Mouse (Mus musculus) kidney, embryonic 16.5 days (tissue): ENCODE measurements at regions not wholly inside any gene's neighbourhood (a gene's known extent, or its start where the extent isn't known, plus 50 kb on each side); places are given as distances from the start of the nearest gene placed in this dataset.
"Not testable (repeated sequence)": the region's sequence is repeated elsewhere in the genome, so short reads cannot be mapped to it uniquely, and the experiment has no call there.

Source experiments
- ATAC-seq: fragments of 200-750 bp; cut with Nextera tagmentation; 2 replicates; pipeline ENCODE4 v1.8.0; 2017; ENCODE audit warnings: moderate TSS enrichment; ENCODE audit not compliant: low FRiP score, low TSS enrichment
- H3K27ac ChIP-seq: fragments of 300-500 bp; sonication (generic); 2 replicates; pipeline ENCODE4 v1.5.1; 2014; ENCODE audit warnings: low read length
- H3K27me3 ChIP-seq: fragments of 300-500 bp; sonication (generic); 2 replicates; pipeline ENCODE4 v1.6.1; 2014; ENCODE audit warnings: low read length, control low read depth, mixed read lengths; ENCODE audit not compliant: insufficient read depth
- H3K36me3 ChIP-seq: fragments of 300-500 bp; sonication (generic); 2 replicates; pipeline ENCODE4 v1.6.1; 2014; ENCODE audit warnings: low read length, control low read depth, mixed read lengths; ENCODE audit not compliant: insufficient read depth
- H3K4me1 ChIP-seq: fragments of 300-500 bp; sonication (generic); 2 replicates; pipeline ENCODE4 v1.6.1; 2014; ENCODE audit warnings: low read length, control low read depth, mixed read lengths; ENCODE audit not compliant: insufficient read depth
- H3K4me2 ChIP-seq: fragments of 300-500 bp; sonication (generic); replicated peaks from 2 replicates; pipeline ENCODE4 v1.6.1; 2014; ENCODE audit warnings: low read depth, low read length
- H3K4me3 ChIP-seq: fragments of 300-500 bp; sonication (generic); 2 replicates; pipeline ENCODE4 v1.5.1; 2014; ENCODE audit warnings: mild to moderate bottlenecking, low read length
- H3K9ac ChIP-seq: fragments of 300-500 bp; sonication (generic); replicated peaks from 2 replicates; pipeline ENCODE4 v1.6.1; 2014; ENCODE audit warnings: low read length
- H3K9me3 ChIP-seq: fragments of 300-500 bp; sonication (generic); 2 replicates; pipeline ENCODE4 v1.6.1; 2016; ENCODE audit warnings: low read length, control low read depth
- WGBS: fragments of 180-500 bp; shearing (Covaris S2); extraction: QIAGEN DNeasy Blood & Tissue Kit; methylation state at CpG from one replicate; pipeline ENCODE4 v1.1.7; 2014; 5-methylcytosine and 5-hydroxymethylcytosine counted together

DNA sequence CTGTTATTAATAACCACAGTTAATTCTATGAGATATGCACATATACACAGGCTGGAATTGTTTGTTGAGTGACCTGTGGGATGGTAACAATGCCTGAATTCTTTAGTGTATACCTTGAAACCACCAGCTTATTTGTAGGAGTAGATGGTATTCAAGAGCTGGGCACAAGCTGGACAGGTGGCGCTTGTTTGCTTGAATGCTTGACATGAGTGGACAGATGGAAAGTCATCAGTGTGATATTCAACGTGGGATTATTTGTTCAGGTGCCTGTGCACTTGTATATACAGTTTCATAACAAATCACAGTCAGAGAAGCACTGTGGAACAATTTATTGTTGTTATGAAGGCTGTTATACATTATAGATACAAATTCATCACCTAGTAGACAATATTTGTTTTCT, 245.5 kb upstream of the Tmprss15 start:
- no peaks in the 10 kb centered on the region for H3K4me1 ChIP-seq
- H3K36me3 ChIP-seq, result no peaks in the 10 kb centered on the region
- no peak for ATAC-seq
- WGBS, result 57% methylated on average over 2 of the region's 2 CpGs
- H3K4me3 ChIP-seq, result no peak overlapping the region
- H3K27me3 ChIP-seq, result no peaks in the 10 kb centered on the region
- H3K9ac ChIP-seq, result no peak overlapping the region
- no peak overlapping the region for H3K4me2 ChIP-seq
- no peak overlapping the region for H3K27ac ChIP-seq
- H3K9me3 ChIP-seq, result no peaks in the 10 kb centered on the region

DNA sequence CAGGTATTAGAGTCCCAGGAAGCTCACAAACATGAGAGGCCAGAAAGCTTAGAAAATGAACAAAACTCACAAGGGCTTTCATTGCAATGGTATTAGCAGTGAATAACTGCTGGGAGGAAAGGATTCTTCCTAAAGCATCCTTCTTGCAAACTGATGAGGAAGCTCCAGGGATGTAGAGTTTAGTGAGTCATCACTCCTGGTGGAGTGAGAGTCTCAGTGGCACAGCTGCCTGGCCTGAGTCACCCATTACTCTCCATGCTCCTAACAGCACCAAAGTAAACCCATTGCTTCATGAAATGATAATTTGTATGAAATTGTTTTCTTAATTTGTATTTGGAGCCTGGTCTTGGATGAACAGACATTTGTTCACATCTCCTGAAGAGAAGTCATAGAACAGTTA, 245.1 kb upstream of the Tmprss15 start:
- no peaks in the 10 kb centered on the region for H3K9me3 ChIP-seq
- no peak overlapping the region for H3K4me2 ChIP-seq
- no peaks in the 10 kb centered on the region for H3K36me3 ChIP-seq
- no peaks in the 10 kb centered on the region for H3K27me3 ChIP-seq
- no peak overlapping the region for H3K9ac ChIP-seq
- H3K27ac ChIP-seq, result no peak overlapping the region
- H3K4me3 ChIP-seq, result no peak overlapping the region
- no peaks in the 10 kb centered on the region for H3K4me1 ChIP-seq
- no peak for ATAC-seq

DNA sequence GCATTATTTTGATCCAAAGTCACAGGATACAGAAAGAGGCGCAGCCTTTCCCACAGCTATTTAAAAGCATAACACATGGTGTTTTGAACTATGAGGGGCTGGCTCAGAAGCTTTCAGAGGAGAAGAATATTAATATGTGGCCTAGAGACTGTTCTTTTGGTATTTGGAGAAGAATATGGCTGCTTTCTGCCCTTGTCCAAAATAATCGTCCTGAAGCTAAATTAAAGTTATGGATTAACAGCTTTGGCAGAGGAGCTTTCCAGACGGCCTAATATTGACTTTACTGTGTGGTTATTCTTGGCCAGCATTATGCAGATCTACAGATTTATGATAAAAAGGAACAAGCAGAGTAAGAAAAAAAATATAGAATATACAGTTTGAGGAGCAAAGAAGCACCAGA, 222.4 kb upstream of the Tmprss15 start:
- Histone ChIP-seq H3K27ac (no peak overlapping the region), H3K9me3 (no peaks in the 10 kb centered on the region), H3K9ac (no peak overlapping the region), H3K4me2 (no peak overlapping the region), H3K36me3 (no peaks in the 10 kb centered on the region), H3K4me3 (no peak overlapping the region), H3K4me1 (no peaks in the 10 kb centered on the region), H3K27me3 (no peaks in the 10 kb centered on the region)
- 58% methylated on average over 3 of the region's 3 CpGs for WGBS
- ATAC-seq, result no peak; the same call in 1 of the 2 replicates

DNA sequence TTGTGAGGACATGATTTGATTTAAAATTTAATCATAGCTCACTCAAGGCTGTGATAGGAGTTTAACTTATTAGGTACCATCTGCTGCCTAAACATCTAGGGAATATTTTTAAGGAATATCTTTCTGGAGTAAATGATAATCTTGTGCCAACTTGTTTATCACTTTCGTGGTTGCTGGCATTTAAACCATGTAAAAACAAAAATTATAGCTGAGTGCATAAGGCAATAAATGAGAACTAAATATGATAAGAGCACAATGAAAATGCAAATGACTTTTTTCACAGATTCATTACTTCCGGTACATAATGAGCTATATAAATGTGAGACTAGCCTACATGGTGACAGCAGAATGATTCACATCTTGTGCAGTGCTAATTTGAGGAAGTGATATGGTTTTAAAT, 221.8 kb upstream of the Tmprss15 start:
- 65% methylated on average over 2 of the region's 2 CpGs for WGBS
- no peak overlapping the region for H3K9ac ChIP-seq

DNA sequence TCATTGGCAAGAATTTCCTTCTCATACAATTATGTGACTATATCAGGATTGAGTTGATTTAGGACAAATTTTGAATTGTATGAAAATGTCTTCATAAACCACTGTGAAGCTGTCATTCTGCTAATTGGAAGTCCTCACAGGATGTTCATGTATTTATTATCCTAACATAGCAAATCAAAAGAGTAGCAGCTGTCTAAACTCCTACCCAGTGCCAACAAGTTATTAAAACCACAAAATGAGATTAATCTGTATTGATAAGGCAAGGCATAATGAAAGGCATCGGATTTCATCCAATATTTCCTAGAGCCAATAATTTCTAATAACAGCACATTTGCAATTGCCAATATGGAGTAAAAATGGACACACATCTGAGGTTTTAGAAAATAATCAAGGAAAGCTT, 217.6 kb upstream of the Tmprss15 start:
- ATAC-seq, result no peak
- Histone ChIP-seq H3K36me3 (no peaks in the 10 kb centered on the region), H3K9me3 (no peaks in the 10 kb centered on the region), H3K4me1 (no peaks in the 10 kb centered on the region), H3K9ac (no peak overlapping the region), H3K27me3 (no peaks in the 10 kb centered on the region), H3K27ac (no peak overlapping the region), H3K4me2 (no peak overlapping the region), H3K4me3 (no peak overlapping the region)
- 87% methylated on average over 1 of the region's 1 CpGs for WGBS

More for the DNA sequence above, 221.8 kb upstream of the Tmprss15 start:
- H3K4me3 ChIP-seq, result no peak overlapping the region
- H3K27me3 ChIP-seq, result no peaks in the 10 kb centered on the region
- no peaks in the 10 kb centered on the region for H3K4me1 ChIP-seq
- H3K36me3 ChIP-seq, result no peaks in the 10 kb centered on the region
- no peak for ATAC-seq
- no peak overlapping the region for H3K4me2 ChIP-seq
- no peak overlapping the region for H3K27ac ChIP-seq
- H3K9me3 ChIP-seq, result no peaks in the 10 kb centered on the region

DNA sequence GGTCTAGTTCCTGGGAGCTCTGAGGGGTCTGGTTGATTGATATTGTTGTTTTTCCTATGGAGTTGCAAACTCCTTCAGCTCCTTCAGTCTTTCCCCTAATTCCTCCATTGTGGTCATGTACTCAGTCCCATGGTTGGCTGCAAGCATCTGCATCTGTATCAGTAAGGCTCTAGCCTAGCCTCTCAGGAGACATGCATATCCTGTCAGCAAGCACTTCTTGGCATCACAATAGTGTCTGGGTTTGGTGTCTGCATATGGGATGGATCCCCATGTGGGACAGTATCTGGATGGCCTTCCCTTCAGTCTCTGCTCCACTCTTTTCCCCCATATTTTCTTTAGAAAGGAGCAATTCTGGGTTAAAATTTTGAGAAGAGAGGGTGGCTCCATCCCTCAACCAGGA, 205.7 kb upstream of the Tmprss15 start:
- ATAC-seq, result not testable (repeated sequence)

DNA sequence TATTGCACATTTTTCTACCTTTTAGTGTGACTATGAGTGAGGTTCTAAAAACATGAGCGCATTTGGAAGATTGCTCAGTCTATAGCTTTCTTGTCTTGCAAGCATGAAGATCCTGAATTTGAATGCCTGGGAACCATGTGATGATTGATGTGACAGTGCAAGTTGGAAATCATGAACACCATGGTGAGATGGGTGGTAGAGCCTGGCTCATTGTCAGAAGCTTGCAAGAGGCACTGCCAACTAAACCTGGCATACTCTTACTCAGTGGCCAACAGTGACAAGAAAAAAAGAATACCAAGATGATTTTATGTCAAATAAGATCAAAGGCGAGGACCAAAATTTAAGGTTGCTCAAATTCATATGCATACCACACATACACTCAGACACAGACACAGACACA, 188.1 kb upstream of the Tmprss15 start:
- Histone ChIP-seq H3K9me3 (no peaks in the 10 kb centered on the region), H3K4me2 (no peak overlapping the region), H3K4me3 (no peak overlapping the region), H3K27me3 (no peaks in the 10 kb centered on the region), H3K9ac (no peak overlapping the region), H3K4me1 (no peaks in the 10 kb centered on the region), H3K36me3 (no peaks in the 10 kb centered on the region), H3K27ac (no peak overlapping the region)
- ATAC-seq, result no peak
- WGBS, result 89% methylated on average over 2 of the region's 2 CpGs

More for the DNA sequence above, 205.7 kb upstream of the Tmprss15 start:
- not testable (repeated sequence) for H3K27ac ChIP-seq, H3K4me2 ChIP-seq, H3K36me3 ChIP-seq, H3K4me3 ChIP-seq, H3K9ac ChIP-seq, H3K9me3 ChIP-seq, H3K4me1 ChIP-seq, H3K27me3 ChIP-seq

DNA sequence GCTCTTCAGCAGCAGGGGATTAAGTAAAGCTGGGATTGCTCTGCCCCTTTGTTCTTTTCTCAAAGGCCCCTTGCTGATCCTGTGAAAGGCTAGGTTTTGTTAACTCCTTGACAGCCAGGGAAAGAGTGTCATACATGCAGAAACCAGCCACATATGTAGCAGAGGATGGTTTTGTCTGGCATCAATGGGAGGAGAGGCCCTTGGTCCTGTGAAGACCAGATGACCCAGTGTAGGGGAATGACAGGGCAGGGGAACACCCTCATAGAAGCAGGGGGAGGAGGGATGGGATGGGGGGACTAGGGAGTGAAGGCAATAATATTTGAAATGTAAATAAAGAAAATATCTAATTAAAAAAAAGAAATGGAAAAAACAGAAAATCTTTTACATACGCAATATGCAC, 165.6 kb upstream of the Tmprss15 start:
- WGBS, result 92% methylated on average over 1 of the region's 1 CpGs
- Histone ChIP-seq H3K9ac (no peak overlapping the region), H3K4me3 (no peak overlapping the region), H3K27me3 (no peaks in the 10 kb centered on the region), H3K4me2 (no peak overlapping the region), H3K4me1 (no peaks in the 10 kb centered on the region), H3K36me3 (no peaks in the 10 kb centered on the region), H3K27ac (no peak overlapping the region), H3K9me3 (no peaks in the 10 kb centered on the region)
- no peak for ATAC-seq

DNA sequence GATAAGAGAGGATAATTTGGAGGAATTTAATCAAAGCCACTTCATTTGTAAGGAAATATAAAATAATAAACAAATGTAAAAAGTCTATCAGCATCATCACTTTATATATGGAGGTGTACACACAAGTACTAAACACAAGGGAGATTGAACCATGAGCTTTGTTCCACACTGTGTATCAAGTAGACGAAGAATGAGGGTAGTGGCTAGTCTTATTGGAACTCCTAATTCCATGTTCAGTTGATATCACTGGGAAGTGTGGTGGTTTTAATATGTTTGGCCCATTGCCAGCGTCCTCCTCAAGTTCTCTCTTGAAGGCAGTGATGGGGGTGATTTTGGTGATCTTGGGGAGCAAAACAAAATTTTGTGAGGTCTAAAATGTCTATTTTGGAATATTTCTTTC, 165.2 kb upstream of the Tmprss15 start:
- Histone ChIP-seq H3K9ac (no peak overlapping the region), H3K4me3 (no peak overlapping the region), H3K27ac (no peak overlapping the region), H3K4me2 (no peak overlapping the region), H3K9me3 (no peaks in the 10 kb centered on the region), H3K36me3 (no peaks in the 10 kb centered on the region), H3K4me1 (no peaks in the 10 kb centered on the region), H3K27me3 (no peaks in the 10 kb centered on the region)
- no peak for ATAC-seq
- 65% methylated on average over 2 of the region's 2 CpGs for WGBS

DNA sequence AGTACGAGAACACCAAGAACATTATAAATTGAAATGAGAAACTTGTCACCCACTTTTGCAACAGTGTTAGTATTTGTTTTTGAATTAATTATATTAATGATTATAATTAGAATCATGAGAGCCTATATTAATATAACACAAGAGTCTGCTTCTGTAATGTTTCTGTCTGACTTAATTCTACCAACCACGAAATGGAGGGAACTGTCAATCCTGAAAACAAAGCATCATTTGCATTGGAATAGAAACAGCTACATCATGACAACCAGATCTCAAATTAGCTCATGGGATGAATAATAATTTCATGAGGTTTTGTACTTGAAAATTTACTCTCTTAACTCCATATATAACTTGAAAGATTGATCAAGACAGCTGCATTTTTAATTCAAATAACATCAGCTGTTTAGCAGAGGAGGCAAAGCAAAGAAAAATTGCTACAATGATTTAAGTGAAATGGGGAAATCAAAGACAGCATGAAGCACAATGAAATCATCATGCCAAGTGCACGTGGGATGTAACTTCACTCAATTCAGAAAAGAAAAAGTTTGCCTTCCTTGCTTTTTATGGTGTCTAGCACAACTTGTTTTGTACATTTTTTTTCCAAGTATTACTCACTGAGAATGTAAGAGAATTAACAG, 150.1 kb upstream of the Tmprss15 start:
- Histone ChIP-seq H3K27me3 (no peaks in the 10 kb centered on the region), H3K9ac (no peak overlapping the region), H3K9me3 (no peaks in the 10 kb centered on the region), H3K4me1 (no peaks in the 10 kb centered on the region), H3K36me3 (no peaks in the 10 kb centered on the region), H3K27ac (no peak overlapping the region), H3K4me3 (no peak overlapping the region), H3K4me2 (no peak overlapping the region)
- no peak for ATAC-seq
- WGBS, result 75% methylated on average over 3 of the region's 3 CpGs
